Mouse (Mus musculus) spleen, adult 2 months (tissue): Measurements from ENCODE around the gene Cdkn2d.
"Not testable (repeated sequence)": the region's sequence is repeated elsewhere in the genome, so short reads cannot be mapped to it uniquely, and the experiment has no call there.

ENCODE experiments used
- CTCF ChIP-seq: fragments of 200-500 bp; IDR thresholded peaks from 2 replicates; pipeline ENCODE4 v1.5.1; 2011; ENCODE audit warnings: mild to moderate bottlenecking, inconsistent platforms; ENCODE audit not compliant: insufficient read depth, insufficient read length, insufficient replicate concordance; ENCODE audit errors: extremely low read depth
- POLR2A ChIP-seq: fragments of 200-500 bp; IDR thresholded peaks from 2 replicates; pipeline ENCODE4 v1.6.1; 2011; ENCODE audit warnings: low read depth, low read length, inconsistent platforms

GRCm38 (mm10) chr9:21256349-21256748 lies 34.9 kb downstream of the Cdkn2d start:
- not testable (repeated sequence) for TF ChIP-seq CTCF, POLR2A
